Mouse (Mus musculus): Measurements from ENCODE around the gene Sulf2.

The Sulf2 gene

GRCm38 (mm10) chr2:166119992-166120391 lies 35.5 kb downstream of the Sulf2 start:
- no peak for DNase-seq (ENCODE audit: low read depth, low spot score)

GRCm38 (mm10) chr2:166116704-166117103 lies 38.8 kb downstream of the Sulf2 start:
- no peak for DNase-seq (ENCODE audit: low read depth, low spot score)

GRCm38 (mm10) chr2:166116278-166116608 lies 39.2 kb downstream of the Sulf2 start:
- peak; percentile 17 for DNase-seq (ENCODE audit: low read depth, low spot score)

- DNase-seq (ENCODE audit: low read depth, low spot score): peak; percentile 76
These were observed 39.7 kb downstream of the Sulf2 start for GRCm38 (mm10) chr2:166115571-166116277.

- peak; percentile 56 for DNase-seq (ENCODE audit: low read depth, low spot score)
These were observed 42.5 kb downstream of the Sulf2 start for GRCm38 (mm10) chr2:166112986-166113385.

- peak; percentile 54 for DNase-seq (ENCODE audit: low read depth, low spot score)
These were observed 43.6 kb downstream of the Sulf2 start for GRCm38 (mm10) chr2:166111831-166112250.

GRCm38 (mm10) chr2:166111238-166111637 lies 44.2 kb downstream of the Sulf2 start:
- no peak for DNase-seq (ENCODE audit: low read depth, low spot score)

GRCm38 (mm10) chr2:166110764-166111163 lies 44.7 kb downstream of the Sulf2 start:
- no peak for DNase-seq (ENCODE audit: low read depth, low spot score)

- peak; percentile 85 for DNase-seq (ENCODE audit: low read depth, low spot score)
These were observed 47.1 kb downstream of the Sulf2 start for GRCm38 (mm10) chr2:166108326-166108725.

GRCm38 (mm10) chr2:166107911-166108310 lies 47.6 kb downstream of the Sulf2 start:
- no peak for DNase-seq (ENCODE audit: low read depth, low spot score)

GRCm38 (mm10) chr2:166106631-166107030 lies 48.8 kb downstream of the Sulf2 start:
- no peak for DNase-seq (ENCODE audit: low read depth, low spot score)

GRCm38 (mm10) chr2:166105911-166106310 lies 49.6 kb downstream of the Sulf2 start:
- DNase-seq (ENCODE audit: low read depth, low spot score): no peak

- no peak for DNase-seq (ENCODE audit: low read depth, low spot score)
These were observed 52.6 kb downstream of the Sulf2 start for GRCm38 (mm10) chr2:166102893-166103292.

- no peak for DNase-seq (ENCODE audit: low read depth, low spot score)
These were observed 54.9 kb downstream of the Sulf2 start for GRCm38 (mm10) chr2:166100309-166101262.

GRCm38 (mm10) chr2:166098292-166098933 lies 57.0 kb downstream of the Sulf2 start:
- no peak for DNase-seq (ENCODE audit: low read depth, low spot score)

GRCm38 (mm10) chr2:166097443-166098291 lies 57.8 kb downstream of the Sulf2 start:
- DNase-seq (ENCODE audit: low read depth, low spot score): peak; percentile 85

- peak; percentile 54 for DNase-seq (ENCODE audit: low read depth, low spot score)
These were observed 58.6 kb downstream of the Sulf2 start for GRCm38 (mm10) chr2:166096834-166097233.

- DNase-seq (ENCODE audit: low read depth, low spot score): no peak
These were observed 59.2 kb downstream of the Sulf2 start for GRCm38 (mm10) chr2:166096300-166096699.

GRCm38 (mm10) chr2:166092412-166092811 lies 63.1 kb downstream of the Sulf2 start:
- DNase-seq (ENCODE audit: low read depth, low spot score): no peak

- no peak for DNase-seq (ENCODE audit: low read depth, low spot score)
These were observed 63.9 kb downstream of the Sulf2 start for GRCm38 (mm10) chr2:166091599-166091998.

GRCm38 (mm10) chr2:166090131-166090581 lies 65.3 kb downstream of the Sulf2 start:
- no peak for DNase-seq (ENCODE audit: low read depth, low spot score)
